Mouse (Mus musculus): ENCODE measurements around the gene Tbl2. TPM values are rescaled to one million over a fixed set of nuclear protein-coding genes. Genes with fewer than 3 reads are reported as not detected.

The Tbl2 gene
- total RNA-seq, 2 experiments from 2014 or later: 32.3 to 33.0 TPM

DNA sequence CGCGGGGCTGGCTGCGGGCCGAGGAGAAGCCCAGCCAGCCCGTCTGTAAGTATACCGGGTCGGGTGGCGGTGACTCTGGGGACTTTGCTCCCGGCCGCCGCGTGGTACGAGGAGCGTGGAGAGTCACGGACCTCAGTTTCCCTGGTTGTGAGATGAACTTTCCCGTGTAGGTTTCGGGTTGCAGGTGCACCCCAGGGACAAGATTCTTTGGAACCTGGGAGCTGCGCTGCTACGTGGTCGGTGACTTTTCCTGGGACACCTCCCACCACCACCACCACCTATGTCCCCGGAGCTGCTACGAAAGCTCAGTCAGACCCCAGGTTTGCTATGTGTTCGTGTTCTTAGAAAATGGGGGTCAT, 342 bp downstream of the Tbl2 start:
- DNase-seq: no peak

- no peak for DNase-seq
These were observed 7.0 kb downstream of the Tbl2 start for GRCm38 (mm10) chr5:135156496-135156895.

GRCm38 (mm10) chr5:135161221-135161620, 11.8 kb downstream of the Tbl2 start:
- DNase-seq: peak in 1 of 2 experiments; percentile 24

- DNase-seq: no peak
These were observed 12.2 kb downstream of the Tbl2 start for GRCm38 (mm10) chr5:135161650-135162049.

DNA sequence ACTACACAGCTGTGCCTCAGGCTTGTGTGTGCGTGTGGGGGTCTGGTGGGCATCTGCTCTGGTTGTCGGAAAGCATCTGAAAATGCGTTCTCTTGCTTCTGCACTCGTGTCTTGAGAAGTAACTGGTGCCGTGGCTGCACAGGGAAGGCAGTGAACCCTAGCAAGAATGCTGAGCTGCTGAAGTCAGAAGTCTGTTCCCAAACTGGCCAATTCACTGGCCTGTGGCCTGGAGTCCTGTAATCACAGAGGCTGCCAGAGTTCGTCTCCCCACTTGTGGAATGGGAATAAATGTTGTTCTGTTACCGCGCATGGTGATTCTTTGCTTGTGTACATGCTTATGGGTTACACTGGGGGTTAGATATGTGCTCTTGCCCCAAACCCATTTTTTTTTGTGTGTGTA, 12.9 kb downstream of the Tbl2 start:
- DNase-seq: no peak

GRCm38 (mm10) chr5:135162821-135163220, 13.4 kb downstream of the Tbl2 start:
- no peak for DNase-seq

DNA sequence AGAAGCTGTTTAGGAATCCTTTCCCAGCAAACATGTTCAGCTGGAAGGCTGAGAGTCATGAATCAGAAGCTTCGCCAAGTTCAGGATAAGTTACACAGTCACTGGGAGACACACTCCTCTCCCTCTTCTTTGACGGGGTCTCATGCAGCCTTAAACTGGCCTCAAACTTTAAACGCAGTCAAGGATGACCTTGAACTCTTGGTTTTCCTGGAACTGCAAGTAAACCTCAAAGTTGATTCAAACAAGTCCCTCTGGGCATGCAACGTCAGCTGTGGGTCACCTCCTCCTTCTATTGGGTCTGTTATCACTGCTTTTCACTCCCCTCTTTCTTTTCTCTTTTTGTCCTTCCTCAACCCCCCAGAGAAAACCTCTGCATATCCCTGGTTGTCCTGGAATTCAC, 17.5 kb downstream of the Tbl2 start:
- DNase-seq: no peak

- DNase-seq: no peak
These were observed 18.0 kb downstream of the Tbl2 start for GRCm38 (mm10) chr5:135167469-135167868.

GRCm38 (mm10) chr5:135168063-135169062, 18.9 kb downstream of the Tbl2 start, which contains the start of gene Bcl7b:
Gene Bcl7b, plus strand, starts transcription at chr5:135168283.
- DNase-seq: peak; percentile 94 to 97

GRCm38 (mm10) chr5:135169479-135169878, 20.0 kb downstream of the Tbl2 start:
- DNase-seq: no peak

GRCm38 (mm10) chr5:135171688-135172220, 22.3 kb downstream of the Tbl2 start:
- DNase-seq: no peak

DNA sequence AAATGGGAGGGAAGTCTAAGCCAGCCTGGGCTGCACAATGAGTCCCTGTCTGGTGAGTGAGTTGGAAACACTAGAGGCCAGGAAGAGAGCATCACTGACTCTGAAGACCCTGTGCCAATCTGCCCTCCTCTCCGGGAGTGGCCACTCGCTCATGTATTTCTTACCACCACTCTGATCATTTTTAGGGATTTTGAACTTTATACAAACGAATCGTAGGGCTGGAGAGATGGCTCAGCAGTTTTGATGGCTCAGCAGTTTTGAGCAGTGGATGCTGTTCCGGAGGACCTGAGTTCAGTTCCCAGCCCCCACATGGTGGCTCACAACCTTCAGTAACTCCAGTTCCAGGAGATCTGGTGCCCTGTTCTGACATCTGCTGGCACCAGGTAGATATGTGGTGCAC, 23.5 kb downstream of the Tbl2 start:
- no peak for DNase-seq

DNA sequence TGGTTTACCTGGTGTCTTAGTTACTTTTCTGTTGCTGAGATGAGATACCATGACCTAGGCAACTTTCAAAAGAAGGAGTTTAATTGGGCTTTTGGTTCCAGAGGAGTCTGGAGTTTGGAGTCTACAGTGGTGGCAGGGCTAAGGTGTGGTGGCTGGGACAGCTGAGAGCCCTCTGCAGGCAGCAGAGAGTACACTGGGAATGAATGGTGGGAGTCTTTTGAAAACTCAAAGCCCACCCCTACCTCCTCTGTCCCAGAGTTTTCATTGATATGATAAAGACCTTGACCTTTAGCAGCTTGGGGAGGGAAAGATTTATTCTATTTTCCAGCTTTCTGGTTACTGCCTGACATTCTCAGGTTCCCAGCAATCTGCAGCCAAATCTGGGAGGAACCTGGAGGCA, 25.6 kb downstream of the Tbl2 start:
- DNase-seq: no peak

- DNase-seq: no peak
These were observed 29.1 kb downstream of the Tbl2 start for GRCm38 (mm10) chr5:135178523-135178922.

DNA sequence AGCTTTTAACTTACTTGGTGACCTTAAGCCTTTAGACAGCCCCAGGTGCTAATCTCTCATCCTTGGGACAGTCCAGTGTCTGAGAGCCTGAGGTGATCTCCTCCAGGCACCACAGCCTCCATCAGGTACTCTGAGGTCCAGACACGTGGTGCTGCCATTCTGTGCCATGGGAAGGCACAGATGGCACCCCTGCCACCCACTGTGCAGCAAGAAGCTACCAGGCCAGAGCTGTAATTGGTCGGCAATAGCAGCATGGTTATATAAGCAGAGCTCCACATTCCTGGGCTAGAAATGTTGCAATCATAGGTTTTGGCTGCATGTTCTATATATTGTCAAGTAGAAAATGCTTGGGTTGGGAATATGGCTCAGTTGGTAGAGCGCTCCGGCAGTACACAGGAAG, 29.5 kb downstream of the Tbl2 start:
- peak; percentile 50 to 65 for DNase-seq

- no peak for DNase-seq
These were observed 30.2 kb downstream of the Tbl2 start for GRCm38 (mm10) chr5:135179616-135180015.

- no peak for DNase-seq
These were observed 31.3 kb downstream of the Tbl2 start for GRCm38 (mm10) chr5:135180796-135181195.

DNA sequence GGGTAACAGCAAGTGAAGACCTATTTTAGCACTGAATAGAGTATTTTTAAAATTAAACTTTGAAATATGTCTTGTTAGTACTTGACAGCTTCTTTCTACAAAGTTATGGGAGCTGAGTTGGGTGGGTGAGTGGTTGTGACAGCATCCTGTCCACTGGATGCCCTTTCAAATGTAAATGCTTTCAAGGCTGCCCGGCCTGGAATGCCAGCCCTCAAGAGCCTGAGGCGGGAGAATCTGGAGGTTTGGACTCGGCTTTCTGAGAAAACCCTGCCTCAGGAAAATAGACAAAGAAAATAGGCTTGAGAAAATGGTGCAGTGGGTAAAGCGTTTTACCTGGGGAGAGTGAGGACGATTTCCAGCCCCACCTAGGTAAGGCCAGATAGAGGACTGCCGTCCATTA, 32.3 kb downstream of the Tbl2 start:
- no peak for DNase-seq

DNA sequence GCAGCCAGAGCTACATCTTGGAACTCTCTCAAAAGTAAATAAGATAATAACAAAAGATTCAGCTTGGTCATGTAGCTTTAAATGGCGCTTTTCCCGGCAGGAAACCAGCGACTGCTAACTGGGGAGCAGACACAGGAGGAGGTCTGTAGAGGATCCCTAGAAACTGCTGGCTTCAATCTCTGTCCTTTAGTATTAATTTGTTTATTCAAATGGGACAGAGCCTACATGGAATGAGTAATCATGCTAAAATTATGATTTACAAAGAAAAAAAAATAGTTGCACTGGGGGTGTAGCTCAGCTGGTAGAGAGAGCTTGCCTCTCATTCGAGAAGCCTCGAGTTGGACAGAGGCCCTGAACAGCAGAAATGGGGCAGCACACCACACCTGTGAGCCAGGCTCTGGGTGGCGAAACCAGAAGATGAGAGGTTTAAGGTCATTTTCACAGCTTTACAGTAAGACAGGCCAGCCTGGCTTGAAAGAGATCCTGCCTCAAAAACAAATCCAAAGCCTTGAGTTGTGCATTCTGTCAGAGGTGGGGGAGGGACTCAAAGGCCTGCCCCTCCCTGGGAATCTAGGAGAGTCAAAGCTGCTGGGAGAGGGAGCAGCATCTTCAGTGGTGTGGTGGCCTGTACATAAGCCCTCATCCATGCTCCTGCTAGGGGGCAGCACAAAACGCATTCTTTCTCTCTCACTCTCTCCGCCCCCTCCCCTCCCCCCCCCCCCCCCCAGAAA, 33.8 kb downstream of the Tbl2 start:
- peak; percentile 52 to 63 for DNase-seq

DNA sequence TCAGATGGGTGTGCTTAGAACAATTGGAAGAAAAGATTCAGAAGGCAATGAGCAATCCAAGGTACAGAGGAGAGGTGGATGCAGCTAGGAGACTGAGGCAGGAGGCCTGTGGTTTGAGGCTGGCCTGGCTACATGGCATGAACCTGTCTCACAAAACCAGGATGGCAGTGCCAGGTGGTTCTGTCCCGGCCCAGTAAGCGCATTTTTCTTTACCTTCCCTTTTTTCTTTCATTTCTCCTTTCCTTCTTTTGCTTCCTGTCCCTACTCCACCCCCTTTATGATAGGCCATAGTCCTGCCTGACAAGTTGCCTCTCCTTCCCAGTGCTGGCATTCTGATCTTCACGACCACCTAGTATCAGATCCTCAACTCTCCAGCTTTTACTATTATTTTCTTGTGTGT, 35.6 kb downstream of the Tbl2 start:
- DNase-seq: no peak

- no peak for DNase-seq
These were observed 36.1 kb downstream of the Tbl2 start for GRCm38 (mm10) chr5:135185596-135185995.

- DNase-seq: no peak
These were observed 36.8 kb downstream of the Tbl2 start for GRCm38 (mm10) chr5:135186231-135186620.

All from layer of hippocampus, postnatal 36 days (tissue).